Mouse (Mus musculus) layer of hippocampus, postnatal 10 days (tissue): ENCODE measurements around the gene Rfc5. TPM values are rescaled to one million over a fixed set of nuclear protein-coding genes. Genes with fewer than 3 reads are reported as not detected.
"Not testable (repeated sequence)": the region's sequence is repeated elsewhere in the genome, so short reads cannot be mapped to it uniquely, and the experiment has no call there.

Experiments
- DNase-seq, 2 experiments: peaks; one replicate each; pipeline ENCODE4 v3.0.0; 2021; ENCODE audit warnings: low spot score in 2 of 2
- total RNA-seq, 2 experiments: library from RNA; stranded (reverse); gene quantifications; 2 replicates each; pipeline ENCODE4 v1.2.3; 2021

Gene Rfc5
- total RNA-seq, 2 experiments from 2014 or later = 17.7 to 25.1 TPM

- DNase-seq = peak; percentile 76 to 79
These were observed 40.6 kb downstream of the Rfc5 start for GRCm38 (mm10) chr5:117348279-117348678.

DNA sequence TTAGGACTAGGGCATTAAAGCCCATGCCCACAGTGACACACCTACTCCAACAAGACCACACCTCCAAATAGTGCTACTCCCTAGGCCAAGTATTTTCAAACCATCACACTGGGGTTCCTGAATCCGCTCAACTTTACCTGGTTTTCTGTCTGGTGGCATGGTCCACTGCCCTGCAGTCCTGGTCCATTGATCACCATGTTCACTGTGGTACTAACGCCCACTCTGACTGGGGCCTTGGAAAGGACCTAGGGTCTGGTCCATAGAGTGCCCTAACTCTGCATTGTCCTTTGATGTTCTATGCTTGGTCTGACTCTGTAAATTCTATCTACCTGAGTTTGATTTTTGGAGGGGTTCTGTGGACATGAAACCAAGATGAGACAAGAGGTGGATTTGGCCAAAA lies 41.0 kb downstream of the Rfc5 start:
- no peak for DNase-seq

DNA sequence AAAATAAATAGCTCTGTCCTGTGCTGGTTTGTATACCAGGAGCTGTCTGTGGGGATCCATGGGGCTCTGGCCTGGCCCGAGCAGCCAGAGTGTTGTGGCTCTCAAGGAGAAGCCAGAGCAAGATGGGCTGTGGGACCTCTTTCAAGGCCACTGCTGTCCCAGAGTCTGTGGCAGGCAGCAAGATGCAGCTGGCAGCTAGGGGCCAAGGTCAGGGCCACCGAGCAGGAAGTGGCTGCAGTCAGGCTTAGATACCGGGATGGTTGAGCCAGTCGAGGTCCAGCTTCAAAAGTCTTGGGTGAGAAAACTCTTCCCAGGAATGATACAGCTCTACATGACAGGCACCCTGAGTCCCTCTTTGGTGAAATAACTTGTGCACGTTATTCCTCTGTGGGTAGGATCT lies 41.8 kb downstream of the Rfc5 start:
- no peak for DNase-seq

DNA sequence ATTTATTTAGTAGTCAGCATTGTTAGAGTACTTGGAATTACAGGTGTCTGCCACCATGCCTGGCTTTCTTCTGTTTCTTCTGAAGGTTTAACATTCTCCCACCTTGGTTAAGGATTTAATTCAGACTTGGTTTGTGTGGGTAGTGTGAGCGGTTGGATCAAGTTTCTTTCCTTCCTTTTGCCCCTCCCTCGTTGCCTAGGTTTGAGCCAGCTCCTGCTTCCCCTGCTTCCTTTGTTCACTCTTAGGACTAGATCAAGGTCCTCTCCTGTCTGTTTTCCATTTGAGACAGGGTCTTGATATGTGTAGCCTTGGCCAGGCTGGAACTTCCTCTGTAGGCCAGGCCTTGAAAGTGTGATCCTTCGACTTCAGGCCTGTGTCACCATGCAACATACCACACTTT lies 42.6 kb downstream of the Rfc5 start:
- no peak for DNase-seq

DNA sequence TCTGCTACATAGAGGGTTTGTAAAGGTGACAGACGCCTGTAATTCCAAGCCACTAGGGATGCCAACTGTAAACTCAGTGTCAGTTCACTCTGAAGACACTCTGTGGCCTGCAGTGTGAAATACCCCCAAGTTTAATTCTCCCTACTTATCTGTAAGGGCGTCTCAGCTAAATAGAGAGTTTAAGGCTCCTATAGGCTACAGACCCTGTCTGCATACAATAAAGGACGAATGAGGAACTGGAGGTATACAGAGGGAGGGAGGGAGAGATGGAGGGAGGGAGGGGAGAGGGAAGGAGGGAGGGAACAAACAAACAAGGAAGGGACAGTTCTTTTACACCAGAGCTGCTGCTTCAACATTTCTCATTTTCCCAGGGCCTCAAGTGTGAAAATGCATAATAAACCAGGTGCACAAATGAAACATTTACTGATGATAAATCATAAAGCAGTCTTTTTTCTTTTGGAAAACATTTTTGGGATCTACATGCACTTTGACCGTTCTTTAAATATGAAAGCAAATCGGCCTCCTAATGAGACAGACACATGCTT lies 43.3 kb downstream of the Rfc5 start:
- DNase-seq = no peak

GRCm38 (mm10) chr5:117344496-117344895 lies 44.4 kb downstream of the Rfc5 start:
- not testable (repeated sequence) for DNase-seq

GRCm38 (mm10) chr5:117341896-117342295 lies 47.0 kb downstream of the Rfc5 start:
- DNase-seq = no peak

GRCm38 (mm10) chr5:117340081-117340480 lies 48.8 kb downstream of the Rfc5 start:
- DNase-seq = no peak

DNA sequence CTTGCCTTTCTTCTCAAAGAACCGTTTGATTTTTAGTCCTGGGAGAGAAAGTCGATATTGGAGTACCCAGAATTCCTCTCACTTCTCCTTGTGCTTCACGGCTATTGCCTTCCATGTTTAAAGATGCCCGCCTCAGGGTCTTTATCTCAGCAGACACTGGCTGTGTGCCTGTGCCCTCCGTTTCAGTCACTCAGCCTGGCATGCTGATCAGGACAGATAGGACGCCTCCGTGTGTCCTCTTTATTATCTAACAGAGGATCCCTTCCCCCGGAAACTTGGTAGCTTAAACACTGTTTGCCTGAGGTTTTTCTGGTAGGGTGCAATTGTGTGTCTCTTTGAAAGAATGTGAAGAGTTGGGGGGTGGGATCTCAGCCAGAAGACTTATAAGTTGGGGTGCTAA lies 50.3 kb downstream of the Rfc5 start:
- no peak for DNase-seq

DNA sequence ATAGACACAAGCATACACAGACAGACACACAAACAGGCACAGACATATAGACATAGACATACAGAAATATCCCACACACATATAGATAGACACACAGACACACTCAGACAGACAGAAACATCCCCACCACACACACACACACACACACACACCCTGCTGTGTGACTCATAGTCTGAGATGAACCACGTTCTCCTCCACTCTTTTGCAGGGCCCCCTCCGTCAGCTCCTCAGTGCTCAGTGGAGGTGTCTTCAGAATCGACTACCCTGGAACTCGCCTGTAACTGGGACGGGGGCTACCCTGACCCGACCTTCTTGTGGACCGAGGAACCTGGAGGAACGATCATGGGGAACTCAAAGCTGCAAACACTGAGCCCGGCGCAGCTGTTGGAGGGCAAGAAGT lies 50.8 kb downstream of the Rfc5 start:
- no peak for DNase-seq

GRCm38 (mm10) chr5:117330457-117330856 lies 58.4 kb downstream of the Rfc5 start:
- DNase-seq = no peak

Other genes with a start within 250 kb of the Rfc5 start
- 100 to 1,000 TPM; 699 to 737 TPM for gene Pebp1, start 101.4 kb downstream of the Rfc5 start, total RNA-seq
- 1 to 10 TPM; 2.4 to 4.2 TPM for gene Vsig10, start 70.0 kb downstream of the Rfc5 start, total RNA-seq
- 100 to 1,000 TPM; 437 to 454 TPM for gene Wsb2, start 31.7 kb downstream of the Rfc5 start, total RNA-seq
- gene Ksr2, start 25.0 kb upstream of the Rfc5 start, total RNA-seq = 10 to 100 TPM; 33.1 to 34.6 TPM